Mouse (Mus musculus): ENCODE measurements around the gene Cdon.

Gene Cdon

GRCm38 (mm10) chr9:35539001-35539750 lies 118.2 kb downstream of the Cdon start:
- in situ Hi-C loops (cut with MboI; ENCODE audit: low sequenced_read_pairs): loop anchor here (5.0 kb wide), 1 partner anchor 257 kb away; no protein-coding TSS in a partner anchor

GRCm38 (mm10) chr9:35541024-35541423 lies 120.1 kb downstream of the Cdon start:
- in situ Hi-C loops (cut with MboI; ENCODE audit: low sequenced_read_pairs): no loop called here

- in situ Hi-C loops (cut with MboI; ENCODE audit: low sequenced_read_pairs): no loop called here
These were observed 120.6 kb downstream of the Cdon start for GRCm38 (mm10) chr9:35541488-35541887.

GRCm38 (mm10) chr9:35541941-35542340 lies 121.0 kb downstream of the Cdon start:
- in situ Hi-C loops (cut with MboI; ENCODE audit: low sequenced_read_pairs): no loop called here

- in situ Hi-C loops (cut with MboI; ENCODE audit: low sequenced_read_pairs): no loop called here
These were observed 122.4 kb downstream of the Cdon start for GRCm38 (mm10) chr9:35543099-35543860.

GRCm38 (mm10) chr9:35544666-35545065 lies 123.7 kb downstream of the Cdon start:
- in situ Hi-C loops (cut with MboI; ENCODE audit: low sequenced_read_pairs): no loop called here

GRCm38 (mm10) chr9:35545704-35546103 lies 124.8 kb downstream of the Cdon start:
- in situ Hi-C loops (cut with MboI; ENCODE audit: low sequenced_read_pairs): no loop called here

- in situ Hi-C loops (cut with MboI; ENCODE audit: low sequenced_read_pairs): no loop called here
These were observed 125.8 kb downstream of the Cdon start for GRCm38 (mm10) chr9:35546745-35547144.

- in situ Hi-C loops (cut with MboI; ENCODE audit: low sequenced_read_pairs): no loop called here
These were observed 127.5 kb downstream of the Cdon start for GRCm38 (mm10) chr9:35548455-35548854.

GRCm38 (mm10) chr9:35556494-35557102 lies 135.7 kb downstream of the Cdon start:
- in situ Hi-C loops (cut with MboI; ENCODE audit: low sequenced_read_pairs): no loop called here

Data from CH12F3 (cell line).